ENCODE assay signal across 8 mouse cellular contexts in the genomic region with DNA sequence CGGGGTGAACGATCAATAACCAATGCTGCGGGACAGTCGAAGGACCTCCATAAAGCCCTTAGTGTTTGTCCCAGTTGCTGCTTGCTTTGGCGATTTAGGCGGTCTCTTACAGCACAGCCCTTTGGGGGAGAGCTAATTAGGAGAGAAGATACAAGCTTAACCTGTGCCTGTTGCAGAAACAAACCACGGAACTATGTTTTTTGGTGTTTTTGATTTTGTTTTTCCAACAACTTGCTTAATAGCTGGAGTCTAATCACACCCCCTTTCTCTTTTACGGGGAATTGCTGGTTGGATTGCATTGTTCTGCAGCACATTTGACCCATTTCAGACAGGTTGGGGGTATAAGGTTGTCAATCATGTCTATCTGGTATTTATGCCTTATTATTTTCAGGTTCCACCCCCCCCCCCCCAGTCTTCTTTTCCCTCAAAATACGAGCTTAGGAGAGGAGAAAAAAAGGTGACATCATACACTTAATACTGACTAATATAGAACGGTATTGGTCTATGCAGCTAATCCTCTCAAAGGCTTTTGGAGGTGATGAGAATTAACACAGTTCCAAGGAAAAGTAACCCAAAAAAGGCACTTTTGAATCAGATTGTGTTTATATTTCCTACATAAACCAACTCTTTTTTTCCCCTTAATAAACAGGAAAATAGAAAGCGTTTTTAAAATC. TPM values are rescaled to one million over a fixed set of nuclear protein-coding genes. Genes with fewer than 3 reads are reported as not detected.
DNase-seq lines count a peak whose midpoint lies in the region; ATAC-seq and TF ChIP-seq lines count a peak whose summit lies in the region.

No protein-coding gene starts in this region.

- no peaks in the 10 kb centered on the region for H3K9me3 ChIP-seq in heart, embryonic 15.5 days (replicated peaks)
- no peaks in the 10 kb centered on the region for H3K9me3 ChIP-seq in ES-Bruce4 (replicated peaks; ENCODE audit: control insufficient read depth, insufficient read depth, low read length, poor library complexity, severe bottlenecking)
- H3K9me3 ChIP-seq in forebrain, embryonic 13.5 days (replicated peaks), result no peaks in the 10 kb centered on the region
- no peaks in the 10 kb centered on the region for H3K9me3 ChIP-seq in liver, embryonic 15.5 days (replicated peaks)

- no peak for ATAC-seq in heart, embryonic 15.5 days (replicated peaks; ENCODE audit: insufficient number of reproducible peaks, insufficient read depth, low FRiP score, low read depth)
- 0 out of 2 replicates have a peak, but pooled peaks have one; percentile 0 for ATAC-seq in forebrain, embryonic 13.5 days
- no peak for ATAC-seq in liver, embryonic 15.5 days (ENCODE audit: insufficient read depth)
- ATAC-seq in CD4-positive, CD25-positive, alpha-beta regulatory T cell, adult 4 months, result no peak

- peak overlapping the region; percentile 97 for H3K27ac ChIP-seq in heart, embryonic 15.5 days
- H3K27ac ChIP-seq in ES-Bruce4 (ENCODE audit: insufficient read depth, low read length), result no peak overlapping the region
- H3K27ac ChIP-seq in forebrain, embryonic 13.5 days, result peak overlapping the region; percentile 98
- H3K27ac ChIP-seq in liver, embryonic 15.5 days (replicated peaks), result no peak overlapping the region

- intact Hi-C loops in heart, postnatal 25 days (cut with DNase I), result no loop called here

- no peaks in the 10 kb centered on the region for H3K27me3 ChIP-seq in heart, embryonic 15.5 days
- H3K27me3 ChIP-seq in ES-Bruce4 (ENCODE audit: control insufficient read depth, insufficient read depth, low read length, poor library complexity, severe bottlenecking), result no peaks in the 10 kb centered on the region
- H3K27me3 ChIP-seq in forebrain, embryonic 13.5 days, result no peaks in the 10 kb centered on the region
- H3K27me3 ChIP-seq in liver, embryonic 15.5 days, result peaks cover 40% of the 10 kb centered on the region

- peaks cover 14% of the 10 kb centered on the region for H3K4me1 ChIP-seq in heart, embryonic 15.5 days (replicated peaks)
- no peaks in the 10 kb centered on the region for H3K4me1 ChIP-seq in ES-Bruce4 (ENCODE audit: control insufficient read depth, insufficient read depth, low read length)
- peaks cover 17% of the 10 kb centered on the region for H3K4me1 ChIP-seq in forebrain, embryonic 13.5 days
- H3K4me1 ChIP-seq in liver, embryonic 15.5 days (replicated peaks), result peaks cover 24% of the 10 kb centered on the region

- no peak for DNase-seq in heart, postnatal 25 days (ENCODE audit: low spot score)
- DNase-seq in right cerebral cortex, postnatal 36 days (ENCODE audit: low spot score in 2 of 2), result no peak
- DNase-seq in left cerebral cortex, adult 8-10 months (ENCODE audit: low spot score in 2 of 2), result no peak

- peak overlapping the region; percentile 96 for H3K4me3 ChIP-seq in heart, embryonic 15.5 days
- H3K4me3 ChIP-seq in ES-Bruce4 (ENCODE audit: low read depth, low read length), result peak overlapping the region; percentile 80
- peak overlapping the region; percentile 96 for H3K4me3 ChIP-seq in forebrain, embryonic 13.5 days
- H3K4me3 ChIP-seq in liver, embryonic 15.5 days (replicated peaks), result peak overlapping the region; percentile 67

- 10% methylated on average over 11 of the region's 11 CpGs for WGBS in heart, embryonic 15.5 days
- 5% methylated on average over 11 of the region's 11 CpGs for WGBS in forebrain, embryonic 13.5 days
- 13% methylated on average over 11 of the region's 11 CpGs for WGBS in liver, embryonic 15.5 days (ENCODE audit: insufficient replicate concordance)

- TF ChIP-seq EP300 in ES-Bruce4 (IDR thresholded peaks at IDR 0.05; ENCODE audit: insufficient read depth, low read depth, low read length), result no peak

- no peak for TF ChIP-seq CTCF in ES-Bruce4 (IDR thresholded peaks at IDR 0.05; ENCODE audit: low read depth, low read length)

- peak overlapping the region; percentile 93 for H3K4me2 ChIP-seq in heart, embryonic 15.5 days
- peak overlapping the region; percentile 72 for H3K4me2 ChIP-seq in forebrain, embryonic 13.5 days
- H3K4me2 ChIP-seq in liver, embryonic 15.5 days, result peak overlapping the region; percentile 93

- no peak for TF ChIP-seq POLR2A in ES-Bruce4 (IDR thresholded peaks at IDR 0.05; ENCODE audit: insufficient read depth, low read length)

- peak overlapping the region; percentile 89 for H3K9ac ChIP-seq in heart, embryonic 15.5 days
- peak overlapping the region; percentile 75; the same call in 1 of the 2 replicates for H3K9ac ChIP-seq in ES-Bruce4 (ENCODE audit: low read depth, poor library complexity, severe bottlenecking)
- peak overlapping the region; percentile 99 for H3K9ac ChIP-seq in forebrain, embryonic 13.5 days
- no peak overlapping the region for H3K9ac ChIP-seq in liver, embryonic 15.5 days

- H3K36me3 ChIP-seq in heart, embryonic 15.5 days, result no peaks in the 10 kb centered on the region
- no peaks in the 10 kb centered on the region for H3K36me3 ChIP-seq in ES-Bruce4 (ENCODE audit: control insufficient read depth, insufficient read depth, low read length, poor library complexity, severe bottlenecking)
- H3K36me3 ChIP-seq in forebrain, embryonic 13.5 days (ENCODE audit: poor library complexity, severe bottlenecking), result no peaks in the 10 kb centered on the region
- no peaks in the 10 kb centered on the region for H3K36me3 ChIP-seq in liver, embryonic 15.5 days (replicated peaks)

RNA-seq across cellular contexts. Expression of a gene that starts 1.0 kb away (rescaled TPM):
- 11.8 and 12.4 TPM in 2 replicates for polyA plus RNA-seq in heart, embryonic 15.5 days (2015; fragmentation: Nextera tagmentation; extraction: Ambion mirVana)
- 10 to 100 TPM; 11.0 to 13.2 TPM for total RNA-seq in heart, postnatal 25 days (2021)
- 6.0 and 8.1 TPM in 2 replicates for polyA plus RNA-seq in ES-Bruce4 (2011; ENCODE audit: insufficient read depth, insufficient read length, low read depth, missing spikeins)
- 25.6 and 26.1 TPM in 2 replicates for polyA plus RNA-seq in forebrain, embryonic 13.5 days (2015; fragmentation: Nextera tagmentation; extraction: Ambion mirVana)
- 2.2 and 2.3 TPM in 2 replicates for polyA plus RNA-seq in liver, embryonic 15.5 days (2015; fragmentation: Nextera tagmentation; extraction: Ambion mirVana)
- polyA plus RNA-seq in CD4-positive, CD25-positive, alpha-beta regulatory T cell, adult 4 months (2017; shearing (Covaris generic)), result 10 to 100 TPM; 16.4 to 17.0 TPM
- total RNA-seq in left cerebral cortex, adult 8-10 months (2022), result 10 to 100 TPM; 72.4 to 76.6 (median 74.8) TPM

RNA-seq across cellular contexts. Expression of a gene that starts 1.6 kb away (rescaled TPM):
- polyA plus RNA-seq in heart, embryonic 15.5 days (2015; fragmentation: Nextera tagmentation; extraction: Ambion mirVana), result 3.1 TPM in 2 replicates
- 1 to 10 TPM; 4.3 to 4.9 TPM for total RNA-seq in heart, postnatal 25 days (2021)
- polyA plus RNA-seq in ES-Bruce4 (2011; ENCODE audit: insufficient read depth, insufficient read length, low read depth, missing spikeins), result 2.1 and 2.2 TPM in 2 replicates
- polyA plus RNA-seq in forebrain, embryonic 13.5 days (2015; fragmentation: Nextera tagmentation; extraction: Ambion mirVana), result 12.1 and 12.5 TPM in 2 replicates
- 0.24 and 0.37 TPM in 2 replicates for polyA plus RNA-seq in liver, embryonic 15.5 days (2015; fragmentation: Nextera tagmentation; extraction: Ambion mirVana)
- under 1 TPM; 0.46 to 0.98 TPM for polyA plus RNA-seq in CD4-positive, CD25-positive, alpha-beta regulatory T cell, adult 4 months (2017; shearing (Covaris generic))
- 10 to 100 TPM; 30.6 to 37.4 (median 33.5) TPM for total RNA-seq in left cerebral cortex, adult 8-10 months (2022)

Comparison
In these comparisons a context has a peak if more than half of its experiments do, and no peak if none do; other contexts are left out.
1. H3K27ac ChIP-seq: peak in heart, embryonic 15.5 days (single experiment) and forebrain, embryonic 13.5 days (single experiment); none in ES-Bruce4 (single experiment) and liver, embryonic 15.5 days (single experiment).
2. Peak in every context shown above with its lines, with median percentiles within 50 percentile points of each other: H3K4me2 ChIP-seq and H3K4me3 ChIP-seq.